Mouse (Mus musculus) liver, postnatal 0 days (tissue): ENCODE measurements around the gene Aacs.

Experiments used
- CTCF ChIP-seq: sonication (generic); IDR thresholded peaks from 2 replicates; pipeline ENCODE4 v1.5.1; 2016; ENCODE audit warnings: antibody characterized with exemption, low read depth
- EP300 ChIP-seq: IDR thresholded peaks from 2 replicates; pipeline ENCODE4 v1.6.1; 2016; ENCODE audit warnings: antibody characterized with exemption, low read depth, mild to moderate bottlenecking

GRCm38 (mm10) chr5:125491107-125491506 lies 15.5 kb downstream of the Aacs start:
- TF ChIP-seq CTCF (no peak), EP300 (no peak)
